Mouse (Mus musculus) C2C12 (cell line): ENCODE measurements around the gene Rarres2. TPM values are rescaled to one million over a fixed set of nuclear protein-coding genes. Genes with fewer than 3 reads are reported as not detected.

Source experiments
- H3K27me3 ChIP-seq: one replicate; pipeline ENCODE4 v1.6.1; 2011; ENCODE audit not compliant: control insufficient read depth, insufficient read depth, insufficient read length
- H3K36me3 ChIP-seq: one replicate; pipeline ENCODE4 v1.6.1; 2011; ENCODE audit not compliant: control insufficient read depth, insufficient read depth
- H3K4me3 ChIP-seq: one replicate; pipeline ENCODE4 v1.5.1; 2011; ENCODE audit warnings: mild to moderate bottlenecking, control low read depth; ENCODE audit not compliant: poor library complexity, insufficient read depth, severe bottlenecking
- H3K79me2 ChIP-seq: one replicate; pipeline ENCODE4 v1.6.1; 2011; ENCODE audit not compliant: control insufficient read depth, insufficient read depth
- H3K79me3 ChIP-seq: one replicate; pipeline ENCODE4 v1.6.1; 2011; ENCODE audit warnings: low read depth, control low read depth
- H3ac ChIP-seq: one replicate; pipeline ENCODE3; 2011; ENCODE audit warnings: low read depth; ENCODE audit not compliant: control insufficient read depth, insufficient read length
- CEBPB ChIP-seq: IDR thresholded peaks from one replicate; pipeline ENCODE4 v1.6.1; 2011; ENCODE audit warnings: low read depth, mild to moderate bottlenecking, control low read depth, moderate library complexity
- CTCF ChIP-seq: IDR thresholded peaks from one replicate; pipeline ENCODE4 v1.5.1; 2011; ENCODE audit not compliant: control insufficient read depth, insufficient read depth, insufficient read length
- FOSL1 ChIP-seq: IDR thresholded peaks from one replicate; pipeline ENCODE4 v1.8.0; 2011; ENCODE audit warnings: mild to moderate bottlenecking, low read length; ENCODE audit not compliant: poor library complexity, insufficient read depth, severe bottlenecking
- MAX ChIP-seq: IDR thresholded peaks from one replicate; pipeline ENCODE4 v1.6.1; 2011; ENCODE audit warnings: mild to moderate bottlenecking, control low read depth
- MYOD1 ChIP-seq: IDR thresholded peaks from one replicate; pipeline ENCODE4 v1.6.1; 2011; ENCODE audit warnings: low read depth; ENCODE audit not compliant: control insufficient read depth, insufficient read length
- MYOG ChIP-seq: IDR thresholded peaks from one replicate; pipeline ENCODE4 v1.6.1; 2011; ENCODE audit not compliant: control insufficient read depth, insufficient read length; ENCODE audit errors: extremely low read depth
- USF1 ChIP-seq: IDR thresholded peaks from one replicate; pipeline ENCODE4 v1.6.1; 2011; ENCODE audit warnings: low read depth, mild to moderate bottlenecking, control low read depth, moderate library complexity
- long read RNA-seq, 2 experiments: library from polyadenylated mRNA; unstranded; transcript quantifications; one replicate each; pipeline ENCODE4 v2.0.0; 2019 to 2020
- polyA plus RNA-seq: library from polyadenylated mRNA; unstranded; fragments of >200 nt; fragmentation: generic; extraction: Trizol; gene quantifications from one replicate; pipeline ENCODE4 v1.2.1, GENCODE M21; 2012; ENCODE audit warnings: missing spikeins

Rarres2 gene
- 0.08 TPM for polyA plus RNA-seq
- long read RNA-seq, experiment 1, partial matches to known transcripts = 1 of 4 reads
- long read RNA-seq, experiment 1, other reads (novel, unspliced or antisense) = 1 of 4 reads
- long read RNA-seq, experiment 2 = 0 reads

- H3ac ChIP-seq = no peak within 1 kb of the TSS
- no peaks in the 10 kb centered on the region for H3K79me3 ChIP-seq
- no peaks in the 10 kb centered on the region for H3K79me2 ChIP-seq
- no peak within 1 kb of the TSS for H3K4me3 ChIP-seq
- H3K36me3 ChIP-seq = no peaks in the 10 kb centered on the region
- peaks cover 3% of the 10 kb centered on the region for H3K27me3 ChIP-seq
- TF ChIP-seq MYOG (no peak), USF1 (no peak), MAX (no peak), FOSL1 (no peak), CTCF (no peak), CEBPB (no peak), MYOD1 (no peak)
Measured at GRCm38 (mm10) chr6:48572572-48573061, at the start of gene Rarres2. Gene Rarres2 (minus strand): TSS chr6:48572789.

- TF ChIP-seq MYOG = no peak
- Histone ChIP-seq H3K4me3 (no peak overlapping the region), H3K36me3 (no peaks in the 10 kb centered on the region)
Measured at GRCm38 (mm10) chr6:48620031-48620430, 47.4 kb upstream of the Rarres2 start.

GRCm38 (mm10) chr6:48614756-48615155, 42.2 kb upstream of the Rarres2 start:
- no peak overlapping the region for H3ac ChIP-seq
- H3K36me3 ChIP-seq = no peaks in the 10 kb centered on the region
- no peaks in the 10 kb centered on the region for H3K79me2 ChIP-seq
- H3K4me3 ChIP-seq = no peak overlapping the region
- no peaks in the 10 kb centered on the region for H3K27me3 ChIP-seq
- no peaks in the 10 kb centered on the region for H3K79me3 ChIP-seq
- no peak for TF ChIP-seq FOSL1
- no peak for TF ChIP-seq CTCF
- TF ChIP-seq MAX = no peak
- TF ChIP-seq CEBPB = no peak

More at GRCm38 (mm10) chr6:48620031-48620430, 47.4 kb upstream of the Rarres2 start:
- Histone ChIP-seq H3K79me2 (no peaks in the 10 kb centered on the region), H3ac (no peak overlapping the region), H3K27me3 (no peaks in the 10 kb centered on the region), H3K79me3 (no peaks in the 10 kb centered on the region)

GRCm38 (mm10) chr6:48613464-48613863, 40.9 kb upstream of the Rarres2 start:
- Histone ChIP-seq H3ac (no peak overlapping the region), H3K4me3 (no peak overlapping the region), H3K36me3 (no peaks in the 10 kb centered on the region), H3K27me3 (no peaks in the 10 kb centered on the region), H3K79me2 (no peaks in the 10 kb centered on the region), H3K79me3 (no peaks in the 10 kb centered on the region)
- TF ChIP-seq CTCF (no peak), USF1 (no peak), MAX (no peak), CEBPB (no peak), FOSL1 (no peak), MYOD1 (no peak), MYOG (no peak)

GRCm38 (mm10) chr6:48610657-48611056, 38.1 kb upstream of the Rarres2 start:
- Histone ChIP-seq H3K27me3 (no peaks in the 10 kb centered on the region), H3K79me3 (no peaks in the 10 kb centered on the region), H3K4me3 (no peak overlapping the region), H3K79me2 (no peaks in the 10 kb centered on the region), H3ac (no peak overlapping the region), H3K36me3 (no peaks in the 10 kb centered on the region)
- TF ChIP-seq MYOD1 (no peak), USF1 (no peak), CTCF (no peak), CEBPB (no peak)

GRCm38 (mm10) chr6:48609512-48609911, 36.9 kb upstream of the Rarres2 start:
- no peak overlapping the region for H3K4me3 ChIP-seq
- no peaks in the 10 kb centered on the region for H3K27me3 ChIP-seq
- no peaks in the 10 kb centered on the region for H3K79me3 ChIP-seq
- no peak overlapping the region for H3ac ChIP-seq
- H3K79me2 ChIP-seq = no peaks in the 10 kb centered on the region
- no peaks in the 10 kb centered on the region for H3K36me3 ChIP-seq
- TF ChIP-seq MYOD1 = no peak
- TF ChIP-seq CTCF = no peak
- TF ChIP-seq CEBPB = no peak
- TF ChIP-seq MAX = no peak
